Mouse (Mus musculus) embryonic facial prominence, embryonic 11.5 days (tissue): ENCODE data around the gene Gm17622. TPM values are rescaled to one million over a fixed set of nuclear protein-coding genes. Genes with fewer than 3 reads are reported as not detected.

Experiments used
- ATAC-seq: fragments of 200-750 bp; cut with Nextera tagmentation; replicated peaks from 2 replicates; pipeline ENCODE4 v1.8.0; 2017; ENCODE audit warnings: low read depth; ENCODE audit not compliant: insufficient number of reproducible peaks, low FRiP score, low TSS enrichment
- DNase-seq: peaks from one replicate; pipeline ENCODE4 v3.0.0-alpha.2; 2015; ENCODE audit warnings: low spot score
- H3K27ac ChIP-seq: fragments of 300-500 bp; sonication (generic); replicated peaks from 2 replicates; pipeline ENCODE4 v1.5.1; 2014; ENCODE audit warnings: mild to moderate bottlenecking, low read depth, low read length, control low read depth
- H3K27me3 ChIP-seq: fragments of 300-500 bp; sonication (generic); 2 replicates; pipeline ENCODE4 v1.6.1; 2014; ENCODE audit warnings: mild to moderate bottlenecking, low read length, moderate library complexity, mixed read lengths; ENCODE audit not compliant: control insufficient read depth, insufficient read depth
- H3K36me3 ChIP-seq: fragments of 300-500 bp; sonication (generic); replicated peaks from 2 replicates; pipeline ENCODE4 v1.6.1; 2014; ENCODE audit warnings: low read depth, mild to moderate bottlenecking, low read length, moderate library complexity, mixed read lengths; ENCODE audit not compliant: control insufficient read depth, insufficient read depth
- H3K4me1 ChIP-seq: fragments of 300-500 bp; sonication (generic); 2 replicates; pipeline ENCODE4 v1.6.1; 2014; ENCODE audit warnings: low read length, mixed read lengths; ENCODE audit not compliant: control insufficient read depth, insufficient read depth
- H3K4me2 ChIP-seq: fragments of 300-500 bp; sonication (generic); 2 replicates; pipeline ENCODE4 v1.6.1; 2014; ENCODE audit warnings: low read depth, mild to moderate bottlenecking, control low read depth, low read length, moderate library complexity
- H3K4me3 ChIP-seq: fragments of 300-500 bp; sonication (generic); 2 replicates; pipeline ENCODE4 v1.5.1; 2014; ENCODE audit warnings: low read depth, low read length, control low read depth
- H3K9ac ChIP-seq: fragments of 300-500 bp; sonication (generic); replicated peaks from 2 replicates; pipeline ENCODE4 v1.6.1; 2014; ENCODE audit warnings: mild to moderate bottlenecking, control low read depth, low read length
- H3K9me3 ChIP-seq: fragments of 300-500 bp; sonication (generic); replicated peaks from 2 replicates; pipeline ENCODE4 v1.6.1; 2016; ENCODE audit warnings: mild to moderate bottlenecking, low read length, inconsistent platforms, mixed read lengths; ENCODE audit not compliant: control insufficient read depth
- WGBS: fragments of 180-500 bp; shearing (Covaris S2); extraction: QIAGEN DNeasy Blood & Tissue Kit; methylation state at CpG from one replicate; pipeline ENCODE4 v1.1.7; 2014; 5-methylcytosine and 5-hydroxymethylcytosine counted together
- polyA plus RNA-seq: library from polyadenylated mRNA; unstranded; fragments of >200 nt; fragmentation: Nextera tagmentation; extraction: Ambion mirVana; gene quantifications from 2 replicates; pipeline ENCODE4 v1.2.1, GENCODE M21; 2014

Gene Gm17622
- not detected in 2 replicates for polyA plus RNA-seq

GRCm38 (mm10) chr13:96490433-96490832 is at the start of gene Gm17622:
Gm17622 (plus strand) TSS chr13:96490733.
- no peaks in the 10 kb centered on the region for H3K4me1 ChIP-seq
- no peak within 1 kb of the TSS for H3K4me2 ChIP-seq
- H3K4me3 ChIP-seq = no peak within 1 kb of the TSS
- ATAC-seq (no peak), DNase-seq (no peak)
- no peaks in the 10 kb centered on the region for H3K9me3 ChIP-seq
- no peaks in the 10 kb centered on the region for H3K36me3 ChIP-seq
- H3K9ac ChIP-seq = no peak within 1 kb of the TSS
- WGBS = 96% methylated on average over 3 of the region's 3 CpGs
- no peaks in the 10 kb centered on the region for H3K27me3 ChIP-seq
- no peak within 1 kb of the TSS for H3K27ac ChIP-seq

DNA sequence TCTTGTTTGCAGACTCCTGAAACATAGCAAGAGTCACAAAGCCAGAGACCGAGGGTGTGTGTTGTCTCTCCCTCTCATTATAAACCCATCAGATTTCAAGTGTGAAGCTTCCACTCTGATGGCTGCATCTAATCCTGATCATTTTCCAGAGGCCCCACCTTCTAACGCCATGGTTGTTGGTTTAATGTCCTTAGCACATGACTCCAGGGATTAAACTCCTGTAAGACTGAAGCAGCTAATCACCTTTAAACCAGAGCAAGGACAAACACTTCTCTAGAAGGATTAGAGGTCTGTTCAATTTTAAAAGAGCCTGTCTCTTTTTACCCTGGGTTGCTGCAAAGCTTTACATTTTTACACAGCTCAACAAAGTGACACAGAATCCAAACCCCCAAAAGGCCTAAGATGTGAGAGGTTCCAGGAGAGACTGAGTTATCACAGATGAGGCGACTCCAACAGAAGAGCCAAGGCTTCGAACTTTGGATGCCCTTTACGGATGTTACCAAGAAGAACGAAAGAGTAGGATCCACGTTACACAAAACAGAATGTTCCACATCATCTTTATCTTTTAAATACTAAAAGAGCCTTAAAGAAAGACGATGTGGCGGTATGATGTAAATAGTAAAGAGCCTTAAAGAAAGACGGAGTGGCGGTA is 40.2 kb upstream of the Gm17622 start:
- H3K36me3 ChIP-seq = no peaks in the 10 kb centered on the region
- WGBS = 85% methylated on average over 11 of the region's 11 CpGs
- no peak overlapping the region for H3K4me3 ChIP-seq
- no peaks in the 10 kb centered on the region for H3K4me1 ChIP-seq
- no peak overlapping the region for H3K9ac ChIP-seq
- no peak overlapping the region for H3K27ac ChIP-seq
- no peak overlapping the region for H3K4me2 ChIP-seq
- DNase-seq (no peak), ATAC-seq (no peak)
- H3K9me3 ChIP-seq = no peaks in the 10 kb centered on the region
- no peaks in the 10 kb centered on the region for H3K27me3 ChIP-seq

DNA sequence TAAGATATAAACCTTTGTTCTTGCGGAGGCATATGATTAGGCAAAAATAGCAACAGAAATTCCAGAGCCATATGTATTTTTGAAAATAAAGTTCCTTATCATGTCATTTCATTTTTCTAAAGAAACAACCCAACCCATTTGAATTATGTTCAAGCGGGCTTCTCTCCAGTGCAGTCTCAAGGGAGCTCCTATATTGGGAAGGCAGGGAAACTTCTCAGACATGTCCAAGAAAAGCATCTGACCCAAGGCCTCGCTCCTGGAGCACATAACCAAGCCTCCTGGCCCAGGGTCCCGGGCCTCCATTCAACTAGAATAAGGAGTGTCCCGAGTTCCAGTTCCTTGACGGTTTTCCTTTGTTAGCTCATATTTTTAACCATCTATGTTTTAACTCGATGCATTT is 39.7 kb upstream of the Gm17622 start:
- H3K27me3 ChIP-seq = no peaks in the 10 kb centered on the region
- ATAC-seq (no peak), DNase-seq (no peak)
- no peaks in the 10 kb centered on the region for H3K4me1 ChIP-seq
- WGBS = 93% methylated on average over 7 of the region's 7 CpGs
- no peak overlapping the region for H3K4me2 ChIP-seq
- H3K36me3 ChIP-seq = no peaks in the 10 kb centered on the region
- H3K9me3 ChIP-seq = no peaks in the 10 kb centered on the region
- no peak overlapping the region for H3K27ac ChIP-seq
- H3K4me3 ChIP-seq = no peak overlapping the region
- no peak overlapping the region for H3K9ac ChIP-seq

DNA sequence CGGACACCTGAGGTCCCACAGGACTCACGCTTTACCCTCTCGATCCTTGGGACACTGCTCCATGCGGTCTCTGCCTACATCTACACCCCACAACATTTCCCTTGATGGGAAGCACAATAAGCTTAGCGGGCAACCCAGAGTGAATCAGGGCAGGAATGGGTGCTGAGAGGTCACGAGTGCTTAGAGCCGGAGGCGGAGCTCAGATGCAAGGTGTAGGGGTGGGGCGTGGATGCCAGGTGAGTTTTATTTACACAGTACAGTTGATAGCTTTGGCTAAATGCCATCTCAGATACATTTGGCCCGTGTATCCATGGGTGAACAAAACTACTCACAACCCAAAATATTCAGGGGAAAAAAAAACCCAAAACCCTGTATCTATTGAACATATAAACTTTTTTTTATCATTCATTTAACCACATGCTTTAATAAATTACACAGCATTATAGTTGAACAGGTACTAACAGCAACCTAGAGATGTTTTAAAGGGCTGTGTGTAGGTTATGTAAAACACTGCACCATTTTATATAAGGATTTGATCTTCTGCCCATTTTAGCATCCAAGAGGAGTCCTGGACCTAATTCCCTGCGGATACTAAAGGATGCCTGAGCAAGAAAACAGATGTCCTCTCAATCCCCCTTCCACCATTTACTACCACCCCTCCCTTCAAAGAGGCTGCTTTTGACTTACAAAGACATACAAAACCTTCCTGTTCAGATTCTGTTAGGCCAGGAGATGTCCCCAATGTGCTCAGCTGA is 39.0 kb upstream of the Gm17622 start:
- no peaks in the 10 kb centered on the region for H3K9me3 ChIP-seq
- ATAC-seq = no peak

DNA sequence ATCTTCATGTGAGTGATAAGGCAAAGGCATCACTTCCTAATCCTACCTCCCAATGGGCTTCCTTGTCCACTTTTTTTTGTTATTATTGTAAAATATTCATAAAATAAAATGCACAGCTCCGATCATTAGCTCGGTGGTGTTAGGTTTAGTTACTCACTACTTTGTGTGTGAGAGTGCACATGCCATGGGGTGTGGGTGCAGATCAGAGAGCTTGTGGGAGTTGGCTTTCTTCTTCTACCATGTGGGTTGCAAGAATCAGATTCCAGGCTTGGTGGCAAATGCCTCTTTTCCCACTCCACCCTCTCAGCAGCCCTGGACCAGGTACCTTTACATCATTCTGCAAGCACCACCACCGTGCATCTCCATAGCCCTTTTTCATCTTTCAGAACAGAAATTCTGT is 37.9 kb upstream of the Gm17622 start:
- Histone ChIP-seq H3K9me3 (no peaks in the 10 kb centered on the region), H3K4me3 (no peak overlapping the region), H3K4me2 (no peak overlapping the region), H3K27ac (no peak overlapping the region), H3K4me1 (no peaks in the 10 kb centered on the region), H3K9ac (no peak overlapping the region), H3K27me3 (no peaks in the 10 kb centered on the region), H3K36me3 (no peaks in the 10 kb centered on the region)
- DNase-seq (no peak), ATAC-seq (no peak)
- 96% methylated on average over 3 of the region's 3 CpGs for WGBS

More for the DNA sequence above, 39.0 kb upstream of the Gm17622 start:
- H3K36me3 ChIP-seq = no peaks in the 10 kb centered on the region
- H3K4me2 ChIP-seq = no peak overlapping the region
- H3K4me3 ChIP-seq = no peak overlapping the region
- no peaks in the 10 kb centered on the region for H3K4me1 ChIP-seq
- no peaks in the 10 kb centered on the region for H3K27me3 ChIP-seq
- H3K9ac ChIP-seq = no peak overlapping the region
- DNase-seq = no peak
- 89% methylated on average over 11 of the region's 11 CpGs for WGBS
- H3K27ac ChIP-seq = no peak overlapping the region

- Histone ChIP-seq H3K27ac (no peak overlapping the region), H3K9me3 (no peaks in the 10 kb centered on the region), H3K4me1 (no peaks in the 10 kb centered on the region), H3K9ac (no peak overlapping the region), H3K27me3 (no peaks in the 10 kb centered on the region), H3K36me3 (no peaks in the 10 kb centered on the region), H3K4me2 (no peak overlapping the region), H3K4me3 (no peak overlapping the region)
- 76% methylated on average over 3 of the region's 3 CpGs for WGBS
- DNase-seq (no peak), ATAC-seq (no peak)
Observed at GRCm38 (mm10) chr13:96454288-96454687, 36.2 kb upstream of the Gm17622 start.

- ATAC-seq = no peak
- 95% methylated on average over 5 of the region's 5 CpGs for WGBS
- no peak for DNase-seq
Observed at GRCm38 (mm10) chr13:96457566-96457965, 33.0 kb upstream of the Gm17622 start.

GRCm38 (mm10) chr13:96458018-96458417 is 32.5 kb upstream of the Gm17622 start:
- DNase-seq (no peak), ATAC-seq (no peak)
- H3K9ac ChIP-seq = no peak overlapping the region
- H3K4me2 ChIP-seq = no peak overlapping the region
- no peaks in the 10 kb centered on the region for H3K4me1 ChIP-seq
- no peaks in the 10 kb centered on the region for H3K9me3 ChIP-seq
- H3K36me3 ChIP-seq = no peaks in the 10 kb centered on the region
- WGBS = 85% methylated on average over 5 of the region's 5 CpGs
- no peak overlapping the region for H3K4me3 ChIP-seq
- no peaks in the 10 kb centered on the region for H3K27me3 ChIP-seq
- H3K27ac ChIP-seq = no peak overlapping the region

More at GRCm38 (mm10) chr13:96457566-96457965, 33.0 kb upstream of the Gm17622 start:
- no peak overlapping the region for H3K9ac ChIP-seq
- no peaks in the 10 kb centered on the region for H3K9me3 ChIP-seq
- no peaks in the 10 kb centered on the region for H3K36me3 ChIP-seq
- H3K4me2 ChIP-seq = no peak overlapping the region
- no peak overlapping the region for H3K4me3 ChIP-seq
- no peaks in the 10 kb centered on the region for H3K27me3 ChIP-seq
- H3K4me1 ChIP-seq = no peaks in the 10 kb centered on the region
- no peak overlapping the region for H3K27ac ChIP-seq
